Mouse (Mus musculus): ENCODE measurements around the gene Abtb2.

Abtb2 gene

GRCm38 (mm10) chr2:103618407-103618806 is 52.3 kb downstream of the Abtb2 start:
- DNase-seq (ENCODE audit: low spot score in 2 of 2), result no peak

GRCm38 (mm10) chr2:103622950-103623349 is 56.8 kb downstream of the Abtb2 start:
- no peak for DNase-seq (ENCODE audit: low spot score in 2 of 2)

GRCm38 (mm10) chr2:103625349-103625932 is 59.3 kb downstream of the Abtb2 start:
- no peak for DNase-seq (ENCODE audit: low spot score in 2 of 2)

- no peak for DNase-seq (ENCODE audit: low spot score in 2 of 2)
Observed at GRCm38 (mm10) chr2:103627101-103627500, 61.0 kb downstream of the Abtb2 start.

GRCm38 (mm10) chr2:103629956-103630355 is 63.8 kb downstream of the Abtb2 start:
- no peak for DNase-seq (ENCODE audit: low spot score in 2 of 2)

GRCm38 (mm10) chr2:103631293-103631717 is 65.2 kb downstream of the Abtb2 start:
- no peak for DNase-seq (ENCODE audit: low spot score in 2 of 2)

- DNase-seq (ENCODE audit: low spot score in 2 of 2), result no peak
Observed at GRCm38 (mm10) chr2:103632136-103632925, 66.2 kb downstream of the Abtb2 start.

- no peak for DNase-seq (ENCODE audit: low spot score in 2 of 2)
Observed at GRCm38 (mm10) chr2:103632926-103633250, 66.8 kb downstream of the Abtb2 start.

GRCm38 (mm10) chr2:103635731-103636487 is 69.8 kb downstream of the Abtb2 start:
- no peak for DNase-seq (ENCODE audit: low spot score in 2 of 2)

- no peak for DNase-seq (ENCODE audit: low spot score in 2 of 2)
Observed at GRCm38 (mm10) chr2:103637385-103637784, 71.3 kb downstream of the Abtb2 start.

- DNase-seq (ENCODE audit: low spot score in 2 of 2), result no peak
Observed at GRCm38 (mm10) chr2:103637943-103638342, 71.8 kb downstream of the Abtb2 start.

- DNase-seq (ENCODE audit: low spot score in 2 of 2), result no peak
Observed at GRCm38 (mm10) chr2:103639701-103640100, 73.6 kb downstream of the Abtb2 start.

- DNase-seq (ENCODE audit: low spot score in 2 of 2), result no peak
Observed at GRCm38 (mm10) chr2:103640861-103641260, 74.8 kb downstream of the Abtb2 start.

GRCm38 (mm10) chr2:103643584-103644211 is 77.6 kb downstream of the Abtb2 start:
- DNase-seq (ENCODE audit: low spot score in 2 of 2), result peak; percentile 40 to 48

GRCm38 (mm10) chr2:103644418-103644817 is 78.3 kb downstream of the Abtb2 start:
- no peak for DNase-seq (ENCODE audit: low spot score in 2 of 2)

- DNase-seq (ENCODE audit: low spot score in 2 of 2), result no peak
Observed at GRCm38 (mm10) chr2:103650314-103650879, 84.3 kb downstream of the Abtb2 start.

- DNase-seq (ENCODE audit: low spot score in 2 of 2), result no peak
Observed at GRCm38 (mm10) chr2:103652121-103652520, 86.0 kb downstream of the Abtb2 start.

- DNase-seq (ENCODE audit: low spot score in 2 of 2), result no peak
Observed at GRCm38 (mm10) chr2:103655037-103655436, 88.9 kb downstream of the Abtb2 start.

- no peak for DNase-seq (ENCODE audit: low spot score in 2 of 2)
Observed at GRCm38 (mm10) chr2:103656028-103656427, 89.9 kb downstream of the Abtb2 start.

GRCm38 (mm10) chr2:103659167-103659566 is 93.1 kb downstream of the Abtb2 start:
- DNase-seq (ENCODE audit: low spot score in 2 of 2), result no peak

GRCm38 (mm10) chr2:103659648-103660556 is 93.8 kb downstream of the Abtb2 start:
- no peak for DNase-seq (ENCODE audit: low spot score in 2 of 2)
